Mouse (Mus musculus) forebrain, embryonic 11.5 days (tissue): ENCODE data around the gene Osbpl9. TPM values are rescaled to one million over a fixed set of nuclear protein-coding genes. Genes with fewer than 3 reads are reported as not detected.

Experiments
- ATAC-seq: fragments of 200-750 bp; cut with Nextera tagmentation; replicated peaks from 2 replicates; pipeline ENCODE4 v1.8.0; 2017; ENCODE audit warnings: moderate TSS enrichment; ENCODE audit not compliant: low FRiP score
- DNase-seq: peaks from one replicate; pipeline ENCODE4 v3.0.0-alpha.2; 2017; ENCODE audit warnings: low spot score
- H3K27ac ChIP-seq: fragments of 300-500 bp; sonication (generic); 2 replicates; pipeline ENCODE4 v1.5.1; 2014; ENCODE audit warnings: low read depth, low read length
- H3K27me3 ChIP-seq: fragments of 300-500 bp; sonication (generic); 2 replicates; pipeline ENCODE4 v1.6.1; 2014; ENCODE audit warnings: mild to moderate bottlenecking, low read length, mixed read lengths; ENCODE audit not compliant: control insufficient read depth, insufficient read depth
- H3K36me3 ChIP-seq: fragments of 300-500 bp; sonication (generic); 2 replicates; pipeline ENCODE4 v1.6.1; 2014; ENCODE audit warnings: mild to moderate bottlenecking, low read length, moderate library complexity, mixed read lengths; ENCODE audit not compliant: control insufficient read depth, insufficient read depth
- H3K4me1 ChIP-seq: fragments of 300-500 bp; sonication (generic); replicated peaks from 2 replicates; pipeline ENCODE4 v1.6.1; 2014; ENCODE audit warnings: low read length, mixed read lengths; ENCODE audit not compliant: control insufficient read depth, insufficient read depth
- H3K4me2 ChIP-seq: fragments of 300-500 bp; sonication (generic); 2 replicates; pipeline ENCODE4 v1.6.1; 2014; ENCODE audit warnings: low read depth, mild to moderate bottlenecking, low read length, moderate library complexity, mixed read lengths; ENCODE audit not compliant: severe bottlenecking
- H3K4me3 ChIP-seq: fragments of 300-500 bp; sonication (generic); 2 replicates; pipeline ENCODE4 v1.5.1; 2014; ENCODE audit warnings: low read depth, low read length
- H3K9ac ChIP-seq: fragments of 300-500 bp; sonication (generic); 2 replicates; pipeline ENCODE4 v1.6.1; 2014; ENCODE audit warnings: low read length
- H3K9me3 ChIP-seq: fragments of 300-500 bp; sonication (generic); 2 replicates; pipeline ENCODE4 v1.6.1; 2016; ENCODE audit warnings: low read length, mixed read lengths; ENCODE audit not compliant: control insufficient read depth
- WGBS: fragments of 180-500 bp; shearing (Covaris S2); extraction: QIAGEN DNeasy Blood & Tissue Kit; methylation state at CpG from one replicate; pipeline ENCODE4 v1.1.7; 2014; 5-methylcytosine and 5-hydroxymethylcytosine counted together
- polyA plus RNA-seq: library from polyadenylated mRNA; unstranded; fragments of >200 nt; fragmentation: Nextera tagmentation; extraction: Ambion mirVana; gene quantifications from 2 replicates; pipeline ENCODE4 v1.2.1, GENCODE M21; 2014

Osbpl9 gene
- polyA plus RNA-seq, 1 experiment from 2014 or later = 67.7 TPM

DNA sequence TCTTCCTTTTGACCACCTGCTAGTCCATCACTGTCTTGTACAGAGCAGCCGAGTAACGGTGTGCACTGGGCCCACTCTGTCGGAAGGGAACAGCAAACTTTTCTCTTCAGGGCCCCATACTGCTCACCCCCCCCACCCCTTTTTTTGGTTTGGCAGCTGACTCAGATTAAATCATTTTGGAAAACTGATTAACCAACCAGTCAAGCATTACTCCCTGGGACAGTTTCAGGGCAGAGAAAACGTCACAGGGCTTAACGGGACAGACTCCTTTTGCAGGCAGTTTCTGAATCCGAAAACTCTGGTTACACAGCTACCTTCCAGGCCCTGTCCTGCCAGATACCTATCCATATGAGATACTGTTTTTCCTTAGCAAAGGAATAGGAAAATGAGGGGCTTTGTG lies 137.1 kb downstream of the Osbpl9 start:
- H3K4me2 ChIP-seq = no peak overlapping the region
- no peak overlapping the region for H3K9ac ChIP-seq
- H3K27me3 ChIP-seq = no peaks in the 10 kb centered on the region
- H3K4me3 ChIP-seq = no peak overlapping the region
- no peaks in the 10 kb centered on the region for H3K9me3 ChIP-seq
- H3K27ac ChIP-seq = no peak overlapping the region
- 85% methylated on average over 6 of the region's 6 CpGs for WGBS
- no peak for DNase-seq
- H3K4me1 ChIP-seq = no peaks in the 10 kb centered on the region
- H3K36me3 ChIP-seq = peaks cover 4% of the 10 kb centered on the region; the same call in 1 of the 2 replicates
- no peak for ATAC-seq

- Histone ChIP-seq H3K4me1 (no peaks in the 10 kb centered on the region), H3K4me3 (no peak overlapping the region), H3K9ac (no peak overlapping the region), H3K4me2 (no peak overlapping the region), H3K27ac (no peak overlapping the region), H3K36me3 (peaks cover 11% of the 10 kb centered on the region; the same call in 1 of the 2 replicates), H3K9me3 (no peaks in the 10 kb centered on the region), H3K27me3 (no peaks in the 10 kb centered on the region)
- DNase-seq (no peak), ATAC-seq (no peak)
- WGBS = 92% methylated on average over 4 of the region's 4 CpGs
Measured at GRCm38 (mm10) chr4:109059255-109059821, 142.7 kb downstream of the Osbpl9 start.

DNA sequence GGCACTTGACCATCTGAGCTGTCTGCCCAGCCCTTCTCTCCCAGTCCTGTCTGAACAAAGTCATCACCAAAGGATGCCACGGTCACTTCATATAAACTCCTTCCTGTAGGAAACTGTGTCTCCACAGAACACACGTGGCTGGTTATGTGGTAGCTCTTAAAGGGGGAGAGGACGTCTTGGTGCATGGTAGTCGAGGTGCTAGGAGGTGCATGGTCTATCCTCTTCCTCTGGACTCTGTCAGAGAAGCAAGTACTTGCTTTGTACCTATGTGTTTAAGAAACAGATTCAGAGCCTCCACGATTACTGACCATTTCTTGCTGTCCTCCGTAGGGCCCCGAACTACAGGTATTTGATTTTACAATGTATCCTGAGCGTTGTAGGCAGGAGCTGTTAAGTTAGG lies 144.4 kb downstream of the Osbpl9 start:
- H3K9ac ChIP-seq = no peak overlapping the region
- H3K4me1 ChIP-seq = no peaks in the 10 kb centered on the region
- no peak overlapping the region for H3K4me3 ChIP-seq
- H3K4me2 ChIP-seq = no peak overlapping the region
- no peaks in the 10 kb centered on the region for H3K9me3 ChIP-seq
- H3K27ac ChIP-seq = no peak overlapping the region
- H3K27me3 ChIP-seq = no peaks in the 10 kb centered on the region
- peaks cover 9% of the 10 kb centered on the region; the same call in 1 of the 2 replicates for H3K36me3 ChIP-seq
- ATAC-seq (no peak), DNase-seq (no peak)
- 94% methylated on average over 8 of the region's 8 CpGs for WGBS

DNA sequence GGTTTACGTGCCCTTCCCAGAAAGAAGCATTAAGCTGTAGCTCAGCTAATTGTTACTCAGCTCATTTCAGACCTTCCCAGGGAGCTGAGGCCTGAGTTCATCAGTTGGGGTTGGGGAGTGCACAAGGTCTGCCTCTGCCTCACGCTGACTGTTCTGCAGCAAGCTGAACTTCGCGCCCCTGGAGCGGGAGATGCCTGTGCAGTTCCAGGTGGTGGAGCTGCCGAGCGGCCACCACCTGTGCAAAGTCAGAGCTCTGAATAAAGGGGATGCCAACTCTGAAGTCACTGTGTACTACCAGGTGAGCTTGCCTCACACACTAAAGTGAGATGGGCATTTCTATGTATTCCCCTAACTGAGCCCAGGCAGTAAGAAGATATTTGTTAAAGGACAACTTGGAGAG lies 145.7 kb downstream of the Osbpl9 start:
- ATAC-seq (no peak), DNase-seq (no peak)
- Histone ChIP-seq H3K4me3 (no peak overlapping the region), H3K4me2 (no peak overlapping the region), H3K27ac (no peak overlapping the region), H3K9me3 (no peaks in the 10 kb centered on the region), H3K9ac (no peak overlapping the region), H3K27me3 (no peaks in the 10 kb centered on the region), H3K4me1 (no peaks in the 10 kb centered on the region), H3K36me3 (peaks cover 9% of the 10 kb centered on the region; the same call in 1 of the 2 replicates)
- 91% methylated on average over 7 of the region's 7 CpGs for WGBS

GRCm38 (mm10) chr4:109054003-109054402 lies 148.1 kb downstream of the Osbpl9 start:
- Histone ChIP-seq H3K4me1 (no peaks in the 10 kb centered on the region), H3K36me3 (peaks cover 9% of the 10 kb centered on the region; the same call in 1 of the 2 replicates), H3K9ac (no peak overlapping the region), H3K27ac (no peak overlapping the region), H3K9me3 (no peaks in the 10 kb centered on the region), H3K4me2 (no peak overlapping the region), H3K27me3 (no peaks in the 10 kb centered on the region), H3K4me3 (no peak overlapping the region)
- ATAC-seq (no peak), DNase-seq (no peak)
- WGBS = 84% methylated on average over 9 of the region's 9 CpGs

- H3K9me3 ChIP-seq = no peaks in the 10 kb centered on the region
- no peaks in the 10 kb centered on the region for H3K4me1 ChIP-seq
- H3K4me3 ChIP-seq = no peak overlapping the region
- H3K27me3 ChIP-seq = no peaks in the 10 kb centered on the region
- no peak overlapping the region for H3K27ac ChIP-seq
- no peak for DNase-seq
- H3K9ac ChIP-seq = no peak overlapping the region
- ATAC-seq = no peak
- no peak overlapping the region for H3K4me2 ChIP-seq
- WGBS = 83% methylated on average over 1 of the region's 1 CpGs
- peaks cover 4% of the 10 kb centered on the region; the same call in 1 of the 2 replicates for H3K36me3 ChIP-seq
Measured at GRCm38 (mm10) chr4:109052282-109052681, 149.8 kb downstream of the Osbpl9 start.

GRCm38 (mm10) chr4:109048258-109048657 lies 153.8 kb downstream of the Osbpl9 start:
- Histone ChIP-seq H3K4me2 (no peak overlapping the region), H3K27ac (no peak overlapping the region), H3K4me1 (no peaks in the 10 kb centered on the region), H3K9ac (no peak overlapping the region), H3K36me3 (peaks cover 7% of the 10 kb centered on the region; the same call in 1 of the 2 replicates), H3K9me3 (no peaks in the 10 kb centered on the region), H3K4me3 (no peak overlapping the region), H3K27me3 (no peaks in the 10 kb centered on the region)
- 91% methylated on average over 4 of the region's 4 CpGs for WGBS
- no peak for DNase-seq
- no peak for ATAC-seq

DNA sequence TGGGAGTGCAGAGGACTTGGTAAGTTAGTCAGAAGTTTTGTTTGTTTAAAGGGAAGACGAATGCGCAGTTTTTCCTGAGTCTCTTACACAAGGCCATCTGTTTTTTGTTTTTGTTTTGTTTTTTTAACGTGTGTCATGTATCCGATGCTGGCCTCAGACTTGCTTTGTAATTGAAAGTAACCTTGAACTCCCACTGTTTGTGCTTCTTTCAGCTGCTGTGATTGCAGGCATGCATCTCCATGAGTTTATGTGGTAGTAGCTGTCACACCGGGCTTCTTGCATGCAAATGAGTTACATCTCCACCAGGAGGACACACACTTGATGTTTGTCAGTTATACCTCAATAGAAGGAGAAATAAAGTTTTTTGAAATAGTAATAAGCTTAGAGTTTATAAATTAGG lies 158.3 kb downstream of the Osbpl9 start:
- peaks cover 18% of the 10 kb centered on the region for H3K36me3 ChIP-seq

GRCm38 (mm10) chr4:109043294-109043693 lies 158.8 kb downstream of the Osbpl9 start:
- WGBS = 88% methylated on average over 5 of the region's 5 CpGs
- Histone ChIP-seq H3K27me3 (no peaks in the 10 kb centered on the region), H3K27ac (no peak overlapping the region), H3K4me1 (no peaks in the 10 kb centered on the region), H3K4me2 (no peak overlapping the region), H3K9me3 (no peaks in the 10 kb centered on the region), H3K9ac (no peak overlapping the region), H3K36me3 (peaks cover 19% of the 10 kb centered on the region), H3K4me3 (no peak overlapping the region)
- ATAC-seq = no peak
- DNase-seq = no peak

More for the DNA sequence above, 158.3 kb downstream of the Osbpl9 start:
- H3K4me3 ChIP-seq = no peak overlapping the region
- H3K4me1 ChIP-seq = no peaks in the 10 kb centered on the region
- no peak overlapping the region for H3K27ac ChIP-seq
- no peaks in the 10 kb centered on the region for H3K9me3 ChIP-seq
- no peak overlapping the region for H3K9ac ChIP-seq
- no peak for ATAC-seq
- H3K27me3 ChIP-seq = no peaks in the 10 kb centered on the region
- no peak for DNase-seq
- 88% methylated on average over 5 of the region's 5 CpGs for WGBS
- H3K4me2 ChIP-seq = no peak overlapping the region
